Mouse (Mus musculus): Measurements from ENCODE around the gene Ppp1r13b.

Gene Ppp1r13b

DNA sequence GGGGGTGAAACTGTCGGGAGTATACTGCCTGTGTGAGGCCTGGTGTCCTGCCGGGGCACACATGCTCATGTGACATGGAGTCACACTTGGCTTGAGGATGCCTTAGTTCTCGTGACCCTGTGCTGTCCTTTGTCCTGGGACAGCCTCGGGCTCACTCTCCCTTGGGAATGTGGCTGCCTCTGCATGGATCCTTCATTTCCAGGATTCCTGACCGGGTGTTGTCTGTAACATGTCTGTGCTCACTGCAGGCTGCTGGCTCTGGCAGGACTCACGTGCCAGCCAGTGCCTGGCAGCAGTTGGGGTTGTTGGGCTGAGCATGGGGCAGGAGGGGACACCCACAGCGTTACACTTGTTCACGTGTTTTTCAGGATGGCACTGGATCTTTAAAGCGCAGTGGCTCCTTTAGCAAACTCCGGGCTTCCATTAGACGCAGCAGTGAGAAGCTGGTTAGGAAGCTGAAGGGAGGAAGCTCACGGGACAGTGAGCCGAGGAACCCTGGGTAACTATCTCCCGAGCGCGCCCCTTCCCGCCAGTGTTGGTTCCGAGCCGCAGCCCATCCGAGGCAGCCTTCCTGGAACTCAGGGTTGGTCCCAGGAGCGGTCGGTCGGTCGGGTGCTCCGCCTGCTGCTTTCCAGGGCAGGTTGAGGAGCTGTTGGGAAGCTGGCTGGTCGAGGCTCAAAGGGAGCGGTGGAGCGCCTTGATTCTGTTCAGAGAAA lies 112.6 kb downstream of the Ppp1r13b start:
- DNase-seq (ENCODE audit: low read depth, low spot score): no peak

DNA sequence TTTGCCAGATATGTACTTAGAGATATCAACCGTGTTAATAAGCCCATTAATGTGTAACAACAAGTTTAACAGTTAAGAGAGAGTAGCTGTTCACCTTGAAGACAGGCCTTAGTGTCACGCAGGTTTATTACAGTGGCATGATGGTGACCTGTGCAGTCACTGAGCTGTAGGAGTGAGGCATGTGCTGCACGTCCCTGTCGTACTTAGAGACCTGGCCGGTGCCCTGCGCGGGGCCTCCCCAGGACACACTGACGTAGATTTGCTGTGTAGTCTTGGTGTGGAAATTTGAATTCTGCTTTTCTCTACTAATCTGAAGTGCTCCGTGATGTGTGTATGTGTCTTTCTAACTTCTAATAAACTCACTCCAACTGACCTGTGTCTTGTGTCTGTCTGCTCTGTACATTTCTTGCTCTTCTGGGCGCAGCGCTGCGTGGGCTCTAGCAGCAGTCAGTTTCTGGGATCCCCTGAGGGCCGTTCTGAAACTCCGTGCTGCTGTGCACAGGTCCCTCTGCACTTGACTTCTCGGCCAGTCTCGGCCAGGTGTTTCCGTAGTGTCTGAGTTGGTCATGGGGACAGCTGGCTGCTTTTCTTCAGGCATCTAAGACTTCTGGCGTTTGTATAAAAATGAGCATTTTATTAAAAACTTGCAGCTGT lies 113.3 kb downstream of the Ppp1r13b start:
- DNase-seq (ENCODE audit: low read depth, low spot score): no peak

- DNase-seq (ENCODE audit: low read depth, low spot score): no peak
These were observed 113.8 kb downstream of the Ppp1r13b start for GRCm38 (mm10) chr12:111794102-111794501.

DNA sequence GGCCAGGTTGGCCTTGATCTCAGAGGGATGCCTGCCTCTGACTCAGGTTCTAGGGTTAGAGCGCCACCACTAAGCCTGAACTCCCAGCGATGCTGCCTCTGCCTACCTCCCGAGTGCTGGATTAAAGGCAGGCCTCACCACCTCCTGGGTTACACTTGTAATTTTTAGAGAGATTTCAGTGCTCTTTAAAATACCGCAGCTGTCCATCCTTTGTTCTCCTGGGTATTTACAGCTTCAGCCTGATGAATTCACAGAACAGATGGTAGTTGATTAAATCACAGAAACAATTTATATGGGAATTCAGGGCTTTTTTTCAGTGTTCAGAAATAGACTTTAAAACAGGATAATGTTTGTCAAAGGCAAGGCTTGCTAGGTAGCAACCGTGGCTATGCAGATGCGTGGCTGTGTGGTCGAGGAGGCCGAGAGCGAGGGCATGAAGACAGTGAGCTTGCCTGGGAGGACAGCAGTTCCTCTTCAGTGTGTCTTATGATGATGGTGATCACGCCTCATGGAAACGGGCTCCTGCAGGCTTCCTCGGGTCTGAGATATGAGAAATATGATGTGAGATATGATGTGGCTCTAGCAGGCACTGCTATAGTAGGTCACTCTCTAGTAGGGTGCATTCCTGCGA lies 116.3 kb downstream of the Ppp1r13b start:
- DNase-seq (ENCODE audit: low read depth, low spot score): no peak

DNA sequence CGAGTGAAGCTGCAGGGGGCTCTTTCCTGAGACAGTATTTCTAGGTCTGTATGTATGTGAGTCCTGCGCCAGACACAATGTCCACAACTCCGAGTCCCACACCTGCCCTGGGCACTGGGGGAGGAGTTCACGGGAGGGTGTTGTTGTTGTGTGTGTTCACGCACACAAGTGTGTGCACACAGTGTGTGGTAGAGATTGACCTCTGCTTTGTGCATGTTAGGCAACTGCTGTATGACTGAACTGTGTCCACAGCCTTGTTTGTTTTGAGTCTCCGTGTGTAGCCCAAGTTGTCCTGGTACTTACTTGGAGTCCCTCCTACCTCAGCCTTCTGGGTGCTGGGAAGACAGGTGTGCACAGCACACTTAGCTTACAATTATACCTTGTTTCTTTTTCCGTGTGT lies 117.3 kb downstream of the Ppp1r13b start:
- no peak for DNase-seq (ENCODE audit: low read depth, low spot score)

DNA sequence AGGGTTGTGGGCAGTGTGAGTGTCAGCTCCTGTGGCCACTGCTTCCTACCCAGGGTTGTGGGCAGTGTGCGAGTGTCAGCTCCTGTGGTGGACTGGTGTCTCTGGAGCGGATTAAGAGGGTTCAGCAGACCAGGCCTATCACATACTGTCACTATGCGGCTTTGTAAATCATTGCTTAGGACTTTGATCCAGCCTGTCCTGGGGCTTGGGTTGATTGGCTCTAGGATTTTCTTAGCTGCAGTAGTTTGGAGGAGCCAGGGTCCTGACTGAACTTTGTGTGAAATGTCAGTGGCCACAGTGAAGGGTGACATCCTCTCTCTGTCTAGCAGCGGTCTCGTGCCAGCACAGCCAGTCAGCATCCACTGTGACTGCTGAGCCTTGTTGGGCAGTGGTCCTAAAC lies 117.8 kb downstream of the Ppp1r13b start:
- no peak for DNase-seq (ENCODE audit: low read depth, low spot score)

GRCm38 (mm10) chr12:111787015-111787414 lies 120.9 kb downstream of the Ppp1r13b start:
- no peak for DNase-seq (ENCODE audit: low read depth, low spot score)

GRCm38 (mm10) chr12:111785174-111785573 lies 122.7 kb downstream of the Ppp1r13b start:
- no peak for DNase-seq (ENCODE audit: low read depth, low spot score)

- no peak for DNase-seq (ENCODE audit: low read depth, low spot score)
These were observed 128.4 kb downstream of the Ppp1r13b start for GRCm38 (mm10) chr12:111779544-111779943.

All from WW6 (cell line).